Mouse (Mus musculus): ENCODE measurements around the gene Olfr1009.
"Not testable (repeated sequence)": the region's sequence is repeated elsewhere in the genome, so short reads cannot be mapped to it uniquely, and the experiment has no call there.

The Olfr1009 gene

GRCm38 (mm10) chr2:85715119-85715518 is at the start of gene Olfr1009:
Gene Olfr1009, plus strand, starts transcription at chr2:85715419.
- in situ Hi-C loops (cut with MboI; ENCODE audit: unreplicated experiment in 2 of 2), result no loop called here

GRCm38 (mm10) chr2:85678667-85679066 is 36.6 kb upstream of the Olfr1009 start, which contains the start of gene Olfr1006:
Gene Olfr1006, minus strand, starts transcription at chr2:85678767.
- in situ Hi-C loops (cut with MboI; ENCODE audit: unreplicated experiment in 2 of 2), result no loop called here

- in situ Hi-C loops (cut with MboI; ENCODE audit: unreplicated experiment in 2 of 2), result no loop called here
Observed at GRCm38 (mm10) chr2:85689131-85689530, 26.1 kb upstream of the Olfr1009 start, which contains the start of gene Olfr1008. Gene Olfr1008, plus strand, starts transcription at chr2:85689431.

GRCm38 (mm10) chr2:85710680-85711079 is 4.5 kb upstream of the Olfr1009 start:
- in situ Hi-C loops (cut with MboI; ENCODE audit: unreplicated experiment in 2 of 2), result not testable (repeated sequence)

- in situ Hi-C loops (cut with MboI; ENCODE audit: unreplicated experiment in 2 of 2), result no loop called here
Observed at GRCm38 (mm10) chr2:85711159-85711558, 4.1 kb upstream of the Olfr1009 start.

- in situ Hi-C loops (cut with MboI; ENCODE audit: unreplicated experiment in 2 of 2), result loop anchor here (5.0 to 10.0 kb wide), 3 partner anchors 742 to 1942 kb away; no protein-coding TSS in a partner anchor
Observed at GRCm38 (mm10) chr2:85725793-85726192, 10.6 kb downstream of the Olfr1009 start.

GRCm38 (mm10) chr2:85753822-85754221 is 38.6 kb downstream of the Olfr1009 start:
- in situ Hi-C loops (cut with MboI; ENCODE audit: unreplicated experiment in 2 of 2), result no loop called here

- in situ Hi-C loops (cut with MboI; ENCODE audit: unreplicated experiment in 2 of 2), result no loop called here
Observed at GRCm38 (mm10) chr2:85762666-85763065, 47.4 kb downstream of the Olfr1009 start, which contains the start of gene Olfr1012. Gene Olfr1012, minus strand, starts transcription at chr2:85762766.

GRCm38 (mm10) chr2:85766798-85767197 is 51.6 kb downstream of the Olfr1009 start, which contains the start of gene Olfr1013:
Gene Olfr1013, plus strand, starts transcription at chr2:85767098.
- in situ Hi-C loops (cut with MboI; ENCODE audit: unreplicated experiment in 2 of 2), result no loop called here

- in situ Hi-C loops (cut with MboI; ENCODE audit: unreplicated experiment in 2 of 2), result no loop called here
Observed at GRCm38 (mm10) chr2:85772413-85772812, 57.2 kb downstream of the Olfr1009 start, which contains the start of gene Olfr1014. Gene Olfr1014, plus strand, starts transcription at chr2:85772713.

Data from v-Abl transformed pro-B cells (cell line).